Mouse (Mus musculus): ENCODE measurements at regions not wholly inside any gene's neighbourhood (a gene's known extent, or its start where the extent isn't known, plus 50 kb on each side); places are given as distances from the start of the nearest gene placed in this dataset.
"Not testable (repeated sequence)": the region's sequence is repeated elsewhere in the genome, so short reads cannot be mapped to it uniquely, and the experiment has no call there.

DNA sequence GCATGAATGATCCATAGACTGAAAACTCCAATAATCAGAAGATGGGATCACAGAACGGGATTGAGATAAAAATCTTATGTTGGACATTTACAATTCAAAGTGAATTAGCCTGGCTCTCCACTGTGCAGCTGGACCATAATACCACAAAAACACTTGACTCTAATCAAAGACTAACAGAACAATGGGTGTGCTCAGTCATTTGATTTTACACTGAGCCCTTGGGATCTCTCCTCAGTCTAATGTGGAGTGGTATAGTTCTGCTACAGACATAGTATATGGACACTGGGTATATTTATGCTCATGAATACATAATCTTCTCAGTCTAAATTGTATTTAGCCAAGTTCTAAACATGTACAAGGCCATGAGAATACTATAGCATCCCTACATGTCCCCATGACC lies 149.4 kb upstream of the Gm10306 start:
- DNase-seq = no peak

DNA sequence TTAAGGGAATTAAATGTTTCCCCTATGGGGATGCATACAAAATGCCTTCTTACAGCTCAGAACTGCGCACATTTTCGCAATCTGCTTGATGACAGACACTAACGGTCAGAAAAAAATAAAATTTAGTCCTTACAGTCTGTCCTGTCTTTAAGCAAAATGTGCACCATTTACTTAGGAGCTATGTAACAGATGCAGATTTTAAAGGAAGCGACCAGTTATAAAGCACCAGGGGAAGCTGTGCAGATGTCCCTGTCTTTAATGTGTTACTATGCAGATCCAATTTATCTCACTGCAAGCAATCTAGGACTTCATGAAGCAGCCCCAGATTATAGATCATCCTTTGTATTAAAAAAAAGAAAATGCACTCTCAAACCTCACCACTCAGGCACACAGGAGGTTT lies 148.8 kb upstream of the Gm10306 start:
- DNase-seq = no peak

DNA sequence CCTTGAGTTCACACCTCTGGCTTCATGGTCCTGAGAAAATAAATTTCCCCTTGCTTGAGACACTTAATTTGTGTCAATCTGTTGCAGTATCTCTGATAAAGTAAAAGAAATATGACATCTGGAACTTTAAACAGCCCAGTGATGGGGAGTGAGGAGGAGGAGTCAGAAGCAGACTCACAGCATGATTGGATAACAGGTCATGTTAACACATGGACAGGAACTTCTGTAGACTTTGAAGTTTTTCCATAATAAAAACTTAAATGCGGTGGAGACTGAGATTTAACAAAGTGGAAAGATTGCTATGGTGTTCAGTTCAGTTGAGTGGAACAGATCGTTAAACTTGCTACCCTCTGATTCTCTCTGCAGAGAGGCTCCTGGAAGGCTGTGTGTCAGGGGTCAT lies 143.7 kb upstream of the Gm10306 start:
- DNase-seq = no peak

DNA sequence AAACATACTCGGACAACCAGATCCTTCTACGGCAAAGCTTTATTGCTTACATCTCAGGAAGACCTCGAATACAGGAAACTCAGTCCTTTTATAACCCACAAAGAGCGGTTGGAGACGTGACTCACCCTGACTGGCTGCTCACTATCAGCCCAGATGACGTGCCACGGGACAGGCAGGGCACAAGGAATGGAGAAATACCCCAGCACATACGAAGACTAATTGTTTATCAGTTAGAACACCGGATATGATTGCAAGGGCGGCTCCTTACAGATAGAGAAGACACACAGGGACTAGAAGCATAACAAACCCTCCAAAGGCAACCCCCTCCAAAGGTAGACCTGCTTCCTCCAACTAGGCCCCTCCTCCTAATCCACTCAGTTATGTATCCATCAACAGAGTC lies 130.8 kb upstream of the Gm10306 start:
- DNase-seq = not testable (repeated sequence)

DNA sequence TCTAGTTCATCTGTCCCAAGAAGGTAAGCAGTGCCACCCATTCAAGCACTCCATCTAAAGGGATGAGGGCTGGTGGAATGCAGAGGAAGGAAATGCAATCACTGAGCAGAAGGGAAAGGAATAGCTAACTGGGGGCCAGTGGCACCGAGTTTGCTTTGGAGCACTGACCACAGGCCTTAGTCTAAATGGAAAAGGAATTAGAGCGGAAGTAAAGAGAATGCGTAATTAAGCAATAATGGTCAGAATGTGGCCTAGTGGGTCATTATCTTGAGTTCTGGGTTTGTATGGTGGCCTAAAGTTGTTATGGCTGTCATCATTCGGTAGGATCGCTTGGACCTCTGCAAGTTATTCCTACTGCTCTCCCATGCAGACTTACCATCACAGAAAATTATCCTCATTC lies 128.8 kb upstream of the Gm10306 start:
- DNase-seq = no peak

DNA sequence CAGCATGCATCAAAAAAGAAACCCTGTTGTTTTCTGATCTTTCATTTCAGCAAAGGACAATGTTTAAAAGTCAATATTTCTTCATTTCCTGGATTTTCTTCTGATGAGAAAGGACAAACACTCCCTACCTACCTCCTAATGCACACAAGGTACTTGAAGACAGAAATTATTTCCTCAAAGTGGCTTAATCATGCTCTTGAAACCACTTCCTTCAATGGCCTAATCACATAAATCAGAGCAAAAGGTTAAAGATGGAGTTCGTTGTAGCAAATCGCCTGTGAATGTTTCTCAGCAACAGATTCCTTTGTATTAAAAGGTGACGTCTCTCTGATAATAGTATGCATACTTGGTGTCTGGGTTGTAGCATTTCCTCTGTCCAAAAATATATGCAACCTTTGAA lies 124.3 kb upstream of the Gm10306 start:
- DNase-seq = no peak

DNA sequence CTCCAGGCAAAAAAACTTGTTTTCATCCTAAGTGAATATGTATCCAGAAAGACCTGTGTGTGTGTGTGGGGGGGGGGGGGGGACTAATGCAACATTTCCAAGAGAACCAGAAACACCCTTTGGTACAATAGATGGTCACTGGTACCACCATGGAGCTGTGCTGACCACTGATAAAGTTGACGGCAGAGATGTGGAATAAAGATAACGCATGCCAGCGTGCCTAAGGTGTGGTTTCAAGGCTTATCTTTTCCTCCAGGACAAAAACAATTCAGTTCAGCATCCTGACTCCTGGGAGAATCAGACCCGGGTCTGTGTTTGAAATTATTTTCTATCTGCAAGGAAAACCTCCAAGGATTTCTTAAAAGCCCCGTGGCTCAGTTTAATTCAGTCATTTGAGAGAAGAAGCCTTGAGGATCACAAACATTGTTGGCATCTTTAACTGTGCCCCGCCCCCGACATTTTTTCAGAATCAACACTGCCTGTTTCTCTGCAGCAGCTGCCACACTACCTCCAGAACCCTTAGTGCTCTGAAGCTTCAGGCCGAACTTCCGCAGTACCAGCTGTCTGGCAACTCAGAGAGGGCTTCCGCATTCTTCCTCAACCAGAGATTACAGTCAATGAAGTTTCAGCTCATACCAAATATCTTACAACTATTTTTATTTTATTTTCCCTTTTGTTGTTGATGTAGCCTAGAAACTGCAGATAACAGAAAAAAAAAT lies 118.5 kb upstream of the Gm10306 start:
- DNase-seq = no peak

DNA sequence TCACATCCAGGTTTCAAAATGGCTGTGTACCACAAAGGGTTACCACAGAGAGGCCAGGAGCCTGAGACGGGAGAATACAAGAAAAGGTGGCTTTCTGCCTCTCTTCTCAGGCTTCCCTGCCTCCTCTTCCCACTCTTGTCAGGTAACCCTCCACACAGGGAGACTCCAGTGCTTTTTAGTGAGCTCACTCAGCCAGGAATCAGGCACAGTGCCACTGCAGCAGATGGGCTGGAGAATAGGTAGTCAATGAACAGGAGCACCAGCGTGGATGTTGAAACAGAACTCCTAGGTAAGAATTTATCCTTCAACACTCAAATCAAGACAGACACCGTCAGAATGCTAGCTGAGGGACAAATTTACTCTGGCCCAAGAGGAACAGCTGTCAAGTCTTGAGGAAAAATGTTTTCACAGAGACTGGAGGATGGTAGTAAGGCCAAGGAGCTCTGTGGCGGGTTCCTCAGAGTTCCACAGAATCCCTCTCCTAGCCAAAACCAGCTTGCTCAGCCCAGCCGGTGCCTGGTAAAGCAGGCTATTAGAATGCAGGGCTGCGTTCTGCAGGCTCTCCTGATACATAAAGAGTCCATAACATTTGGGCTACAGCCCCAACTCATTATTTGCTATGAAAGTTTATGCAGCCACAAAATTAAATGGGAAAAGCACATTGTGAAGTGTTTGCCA lies 117.0 kb upstream of the Gm10306 start:
- no peak for DNase-seq

DNA sequence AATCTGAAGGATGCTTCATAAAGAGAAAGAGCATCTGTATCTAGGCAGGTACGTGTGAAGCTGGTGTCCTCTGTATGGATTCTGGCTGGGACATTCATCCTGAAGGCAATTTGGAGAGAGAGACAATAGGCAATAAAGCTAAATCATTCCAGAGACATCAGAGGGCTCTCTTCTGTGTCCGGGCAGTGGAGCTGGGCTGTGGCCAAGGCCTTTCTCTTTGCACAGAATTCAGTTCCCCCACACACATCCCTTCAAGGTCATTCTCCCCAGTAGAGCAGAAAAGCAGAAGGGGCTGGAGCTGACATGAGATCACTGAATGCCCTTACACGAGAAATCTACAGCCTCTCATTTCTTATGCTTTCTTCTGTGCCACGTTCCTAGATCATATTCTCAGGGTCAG lies 109.7 kb upstream of the Gm10306 start:
- peak; percentile 38 for DNase-seq
